Mouse (Mus musculus) right cerebral cortex, postnatal 36 days (tissue): Measurements from ENCODE around the gene Aatf.

ENCODE experiments used
- DNase-seq, 2 experiments: peaks; one replicate each; pipeline ENCODE4 v3.0.0; 2022; ENCODE audit warnings: low spot score in 2 of 2, mixed read lengths in 1 of 2

Gene Aatf

GRCm38 (mm10) chr11:84513171-84514116, at the start of gene Aatf:
Aatf (minus strand) TSS chr11:84513522.
- DNase-seq = peak; percentile 93 to 95

GRCm38 (mm10) chr11:84562758-84563347, 49.5 kb upstream of the Aatf start:
- DNase-seq = no peak

GRCm38 (mm10) chr11:84561546-84561945, 48.2 kb upstream of the Aatf start:
- DNase-seq = no peak

DNA sequence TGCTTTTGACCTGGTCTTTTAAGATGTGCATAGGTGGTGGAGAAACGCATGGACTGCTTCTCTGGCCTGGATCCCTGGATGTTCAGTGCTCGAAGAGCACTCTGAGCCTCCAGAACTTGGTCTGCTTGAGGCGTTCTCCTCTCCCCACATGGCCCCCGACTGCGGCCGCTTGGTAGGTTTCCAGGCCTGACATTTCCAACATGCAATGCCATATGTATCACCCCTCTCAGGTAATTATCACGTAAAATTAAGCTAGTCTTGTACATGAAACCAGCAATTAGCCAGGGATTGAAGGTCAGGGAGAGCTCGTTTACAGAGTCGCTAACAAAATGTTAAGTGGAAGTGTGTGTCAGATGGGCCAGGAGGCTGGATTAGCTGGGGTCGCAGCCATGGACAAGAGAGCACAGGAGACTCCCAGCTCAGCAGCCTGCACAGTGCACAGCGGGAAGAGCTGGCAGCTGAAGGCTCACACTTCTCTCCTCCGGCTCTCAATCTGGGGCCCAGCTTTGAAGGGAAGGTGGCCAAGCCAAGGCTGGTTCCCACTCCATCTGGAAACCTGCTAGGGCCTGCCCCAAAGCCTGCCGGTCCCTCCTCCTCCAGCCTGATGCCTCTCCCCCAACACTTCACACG, 40.6 kb upstream of the Aatf start:
- no peak for DNase-seq

- DNase-seq = no peak
Observed at GRCm38 (mm10) chr11:84551296-84551695, 38.0 kb upstream of the Aatf start.

DNA sequence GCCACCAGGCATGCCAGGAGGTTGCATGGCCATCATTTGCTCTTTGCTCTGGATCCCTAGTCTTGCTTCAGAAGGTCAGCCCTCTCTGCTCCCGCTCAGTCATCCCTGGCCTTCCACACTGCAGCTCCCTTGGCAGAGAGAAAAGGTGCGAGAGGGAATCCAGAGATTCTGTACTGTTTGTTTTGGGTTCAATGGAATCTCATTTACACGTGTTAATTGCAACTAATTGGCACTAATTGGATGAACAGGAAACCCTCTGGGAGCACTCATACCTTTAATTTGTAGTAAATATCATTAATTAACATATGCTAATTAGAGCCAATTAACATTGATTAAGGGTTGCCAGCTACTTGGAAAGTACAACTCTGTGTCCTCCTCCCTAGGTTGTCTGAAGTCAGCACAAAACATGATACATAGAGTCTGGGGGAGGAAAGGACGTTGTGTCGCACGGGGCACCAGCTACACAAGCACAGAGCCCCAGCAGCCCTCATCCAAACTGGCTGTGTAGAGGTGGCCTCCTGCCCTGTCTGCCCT, 36.0 kb upstream of the Aatf start:
- DNase-seq = no peak

- DNase-seq = no peak
Observed at GRCm38 (mm10) chr11:84548293-84548692, 35.0 kb upstream of the Aatf start.

DNA sequence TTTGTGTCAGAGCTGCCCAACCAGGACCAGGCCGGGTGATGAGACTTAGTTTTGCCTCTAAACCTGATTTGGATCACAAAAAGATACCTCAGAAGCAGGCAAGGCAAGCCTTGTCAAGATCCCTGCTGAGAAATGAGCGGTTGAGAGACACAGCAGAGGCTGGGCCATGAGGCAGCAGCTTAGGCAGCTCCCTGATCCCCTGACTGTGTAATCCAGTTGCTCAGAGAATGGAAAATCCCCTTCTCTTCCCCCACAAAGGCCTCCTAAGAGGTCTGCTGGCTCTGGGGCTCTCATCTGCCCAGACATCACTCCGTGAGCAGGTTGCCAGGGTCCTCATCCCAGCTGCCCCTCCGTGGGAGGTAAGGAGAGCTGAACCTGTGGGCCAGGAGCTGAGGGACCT, 26.7 kb upstream of the Aatf start:
- DNase-seq = no peak

DNA sequence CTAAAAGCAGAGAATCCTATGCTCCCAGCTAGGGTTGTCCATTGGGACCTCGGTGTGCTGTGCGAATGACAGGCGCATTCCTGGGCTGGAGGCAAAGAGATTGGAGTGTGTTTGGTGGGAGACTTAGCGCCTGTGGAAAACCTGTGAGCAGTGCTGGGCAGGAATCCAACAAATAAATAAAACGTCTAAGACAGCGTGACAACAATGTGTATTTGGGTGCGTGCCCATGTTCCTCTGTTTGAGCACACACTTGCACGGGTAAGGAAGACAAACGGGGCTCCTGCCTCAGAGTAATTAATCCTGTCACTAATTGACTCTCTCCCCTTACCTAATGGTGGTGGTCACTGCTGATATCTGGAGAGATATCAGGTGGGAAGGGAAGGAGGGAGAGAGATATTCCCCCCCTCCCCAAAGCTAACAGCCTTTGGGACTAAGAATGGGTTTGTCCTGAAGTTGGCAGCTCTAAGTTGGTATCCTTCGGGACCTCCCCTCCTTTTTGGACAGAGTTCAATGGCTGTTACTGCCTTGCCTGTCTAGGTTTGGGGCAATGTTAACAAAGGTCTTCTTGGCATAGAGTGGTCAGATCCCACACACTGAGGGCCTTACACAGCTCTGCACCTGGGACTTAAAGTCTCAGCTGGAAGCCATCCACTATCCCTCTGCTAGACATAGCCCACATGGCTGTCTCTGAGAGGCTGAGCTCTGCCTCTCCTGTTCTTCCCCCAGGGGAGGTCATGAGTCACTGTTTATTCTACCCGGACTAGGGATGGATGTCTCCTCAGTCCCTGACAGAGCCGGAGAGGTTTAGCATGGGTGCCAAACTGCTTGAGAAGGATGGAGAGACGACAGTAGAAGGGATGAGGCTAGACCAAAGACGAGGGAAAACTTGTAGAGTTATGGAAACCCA, 16.7 kb upstream of the Aatf start:
- no peak for DNase-seq

GRCm38 (mm10) chr11:84529143-84529755, 15.9 kb upstream of the Aatf start:
- no peak for DNase-seq

GRCm38 (mm10) chr11:84526976-84527860, 13.9 kb upstream of the Aatf start:
- no peak for DNase-seq

DNA sequence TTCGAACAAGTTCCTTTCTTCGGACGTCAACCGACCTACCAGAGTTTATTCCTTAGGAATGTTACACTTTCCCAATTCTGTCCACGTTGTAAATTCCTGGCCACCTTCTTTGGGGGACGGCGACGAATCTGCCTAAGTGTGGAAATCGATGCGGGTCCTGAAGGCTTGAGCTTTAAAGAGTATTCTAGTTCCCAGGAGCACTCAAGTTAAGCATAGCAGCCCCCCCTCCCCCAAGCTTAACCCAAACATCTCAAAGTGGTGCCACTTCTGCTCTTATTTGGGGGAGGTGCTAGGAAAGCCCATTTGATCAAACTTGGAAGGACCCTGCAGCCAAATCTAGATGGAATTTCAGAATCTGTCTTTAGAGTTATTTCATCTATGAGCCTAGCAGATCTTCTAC, 13.1 kb upstream of the Aatf start:
- DNase-seq = no peak

- no peak for DNase-seq
Observed at GRCm38 (mm10) chr11:84525421-84526274, 12.3 kb upstream of the Aatf start, which contains the start of gene Lhx1. Lhx1 (minus strand) TSS chr11:84525535.

DNA sequence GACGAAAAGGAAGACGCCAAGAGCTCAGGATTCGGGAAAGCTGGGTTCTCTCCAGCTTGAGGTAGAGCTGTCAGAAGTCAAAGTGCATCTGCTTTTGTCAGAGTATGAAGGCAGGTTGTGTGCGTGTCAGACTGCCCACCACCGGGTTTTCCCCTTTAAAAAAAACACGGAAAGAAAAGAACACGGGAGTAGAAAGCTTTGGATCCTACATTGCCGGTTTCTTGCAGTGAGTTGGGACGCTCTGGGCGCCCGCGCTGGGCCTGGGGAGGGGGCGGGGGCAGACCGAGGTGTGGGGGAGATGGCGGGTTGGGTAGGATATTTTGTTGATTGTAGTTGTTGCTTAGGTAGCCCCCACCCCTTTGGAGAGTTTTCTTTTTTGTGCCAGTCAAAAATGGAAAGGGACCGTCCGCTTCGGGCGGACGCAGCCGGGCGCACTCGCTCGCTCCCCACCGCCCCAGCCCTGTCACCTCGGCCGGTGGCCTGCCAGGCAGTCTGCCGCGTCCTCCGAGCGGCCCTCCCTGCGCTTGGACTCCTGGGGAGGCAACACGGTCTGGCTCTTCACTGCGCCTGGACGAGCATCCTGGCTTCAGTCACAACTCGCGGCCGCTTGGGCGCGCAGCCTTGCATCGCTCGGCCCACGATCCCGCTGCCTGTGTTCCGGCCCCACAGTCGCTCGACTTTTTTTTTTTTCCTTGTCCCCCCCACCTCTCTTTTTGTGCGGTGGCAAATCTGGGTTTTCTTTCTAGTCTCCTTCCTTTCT, 11.4 kb upstream of the Aatf start:
- no peak for DNase-seq

- no peak for DNase-seq
Observed at GRCm38 (mm10) chr11:84523841-84524510, 10.7 kb upstream of the Aatf start.

GRCm38 (mm10) chr11:84523321-84523831, 10.1 kb upstream of the Aatf start:
- no peak for DNase-seq

DNA sequence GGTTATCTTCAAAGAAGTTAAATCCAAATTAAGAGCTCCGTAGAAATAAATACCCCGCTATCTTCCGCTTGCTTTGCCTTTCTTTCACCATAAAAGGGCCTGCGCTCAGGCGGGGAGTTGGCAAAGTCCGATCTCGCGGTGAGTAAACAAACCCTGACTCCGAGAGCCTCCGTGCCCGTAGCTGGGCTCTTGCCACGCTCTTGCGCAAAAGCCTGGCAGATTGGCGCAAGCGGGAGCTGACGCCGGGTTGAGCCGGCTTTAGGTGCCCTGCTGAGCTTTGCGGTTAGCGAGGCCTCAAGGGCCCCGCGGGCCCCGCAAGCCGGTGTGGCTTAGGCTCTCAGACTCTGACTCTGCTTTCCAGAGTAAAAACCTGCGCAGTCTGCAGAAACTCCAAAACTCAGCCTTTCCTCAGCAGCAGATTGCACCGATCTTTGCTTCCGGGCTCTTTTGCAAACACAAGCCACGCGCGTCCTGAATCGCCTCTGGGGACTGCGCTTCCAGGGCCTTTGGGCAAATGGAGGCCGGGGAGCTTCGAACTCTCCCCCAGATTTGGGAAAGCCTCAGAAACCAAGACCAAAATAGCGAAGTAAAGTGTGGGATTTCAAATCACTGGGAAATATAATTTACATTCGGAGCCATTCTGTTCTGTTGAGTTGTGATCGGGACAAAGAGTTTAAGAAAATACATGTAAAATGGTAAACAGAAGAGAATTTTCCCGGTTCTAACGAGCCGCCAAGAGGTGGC, 9.4 kb upstream of the Aatf start:
- DNase-seq = no peak
